Mouse (Mus musculus) MEL (cell line): ENCODE results near the gene Rbks.
A peak's percentile ranks its signal among the peaks of the same experiment; 100 is the strongest.
"Not testable (repeated sequence)": the region's sequence is repeated elsewhere in the genome, so short reads cannot be mapped to it uniquely, and the experiment has no call there.

ENCODE experiments used
- BHLHE40 ChIP-seq: IDR thresholded peaks from 2 replicates; pipeline ENCODE4 v1.6.1; 2012; ENCODE audit warnings: low read depth, mild to moderate bottlenecking, inconsistent platforms, low read length, improper control_type of control experiment, borderline replicate concordance
- CTCF ChIP-seq, 3 experiments: IDR thresholded peaks in 2 of 3; conservative IDR thresholded peaks in 1 of 3; 2 replicates each; pipeline ENCODE4 v1.5.1; 2011 to 2012; ENCODE audit warnings: low read length in 3 of 3, low read depth in 2 of 3, mild to moderate bottlenecking in 2 of 3, improper control_type of control experiment in 1 of 3, inconsistent platforms in 1 of 3, mixed read lengths in 1 of 3, moderate library complexity in 1 of 3; ENCODE audit not compliant: control insufficient read depth in 1 of 3, insufficient read depth in 1 of 3, poor library complexity in 1 of 3, severe bottlenecking in 1 of 3
- JUND ChIP-seq: IDR thresholded peaks from 2 replicates; pipeline ENCODE4 v1.6.1; 2011; ENCODE audit warnings: low read depth, mild to moderate bottlenecking, improper control_type of control experiment, low read length
- NELFE ChIP-seq: IDR thresholded peaks from 2 replicates; pipeline ENCODE4 v1.6.1; 2011; ENCODE audit warnings: low read depth, low read length, improper control_type of control experiment
- POLR2A ChIP-seq, 2 experiments: IDR thresholded peaks; 2 replicates each; pipeline ENCODE4 v1.6.1; 2011 to 2012; ENCODE audit warnings: low read length in 2 of 2, mild to moderate bottlenecking in 2 of 2, control low read depth in 1 of 2, improper control_type of control experiment in 1 of 2, low read depth in 1 of 2, moderate library complexity in 1 of 2; ENCODE audit not compliant: control insufficient read depth in 1 of 2, insufficient read depth in 1 of 2, poor library complexity in 1 of 2

DNA sequence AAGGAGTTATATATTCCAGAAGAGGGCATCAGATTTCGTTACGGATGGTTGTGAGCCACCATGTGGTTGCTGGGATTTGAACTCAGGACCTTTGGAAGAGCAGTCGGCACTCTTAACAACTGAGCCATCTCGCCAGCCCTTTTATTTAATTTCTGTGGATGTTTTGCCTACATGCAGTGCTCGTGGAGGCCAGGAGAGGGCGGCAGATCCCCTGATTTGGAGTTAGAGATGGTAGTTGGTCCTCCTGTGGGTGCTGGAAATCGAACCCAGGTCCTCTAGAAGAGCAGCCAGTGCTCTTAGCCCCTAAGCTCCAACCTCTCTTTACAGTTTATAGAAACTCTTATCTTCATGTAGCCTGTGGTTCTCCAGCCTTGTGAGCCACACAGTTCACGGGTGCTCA, 108.8 kb downstream of the Rbks start:
- not testable (repeated sequence) for TF ChIP-seq NELFE; JUND; POLR2A (IDR thresholded peaks at IDR 0.05; ENCODE audit: control insufficient read depth in 1 of 2, insufficient read depth in 1 of 2, low read depth in 1 of 2, low read length in 2 of 2, poor library complexity in 1 of 2); BHLHE40
- TF ChIP-seq CTCF (IDR thresholded peaks at IDR 0.05 in 2 of 3, conservative IDR thresholded peaks at IDR 0.05 in 1 of 3; ENCODE audit: control insufficient read depth in 1 of 3, insufficient read depth in 1 of 3, low read depth in 2 of 3, low read length in 3 of 3, poor library complexity in 1 of 3, severe bottlenecking in 1 of 3) = peak; percentile 62 to 75 (median 70)
